Mouse (Mus musculus): ENCODE measurements around the gene Hist1h3c.

- TF ChIP-seq CTCF (conservative IDR thresholded peaks at IDR 0.05; ENCODE audit: low read length) = no peak
- TF ChIP-seq POU5F1 (IDR thresholded peaks at IDR 0.05; ENCODE audit: borderline replicate concordance, low read length) = no peak
- no peak for TF ChIP-seq NANOG (IDR thresholded peaks at IDR 0.05; ENCODE audit: borderline replicate concordance, low read length)
These were observed 35.6 kb downstream of the Hist1h3c start for GRCm38 (mm10) chr13:23709714-23710373.

Measured in E14TG2a.4 (cell line).